Mouse (Mus musculus): Measurements from ENCODE around the gene Nps.

GRCm38 (mm10) chr7:135291646-135292236, 33.2 kb downstream of the Nps start:
- no peak for TF ChIP-seq POLR2A (IDR thresholded peaks at IDR 0.05; ENCODE audit: insufficient read depth, low read depth, low read length)
- no peak for TF ChIP-seq EP300 (IDR thresholded peaks at IDR 0.05; ENCODE audit: insufficient read depth, low read depth, low read length)

Data from heart, adult 2 months (tissue).